Mouse (Mus musculus): ENCODE measurements around the gene Itpkc. TPM values are rescaled to one million over a fixed set of nuclear protein-coding genes. Genes with fewer than 3 reads are reported as not detected.

The Itpkc gene
- polyA plus RNA-seq, 1 experiment from 2014 or later = 8.5 TPM

DNA sequence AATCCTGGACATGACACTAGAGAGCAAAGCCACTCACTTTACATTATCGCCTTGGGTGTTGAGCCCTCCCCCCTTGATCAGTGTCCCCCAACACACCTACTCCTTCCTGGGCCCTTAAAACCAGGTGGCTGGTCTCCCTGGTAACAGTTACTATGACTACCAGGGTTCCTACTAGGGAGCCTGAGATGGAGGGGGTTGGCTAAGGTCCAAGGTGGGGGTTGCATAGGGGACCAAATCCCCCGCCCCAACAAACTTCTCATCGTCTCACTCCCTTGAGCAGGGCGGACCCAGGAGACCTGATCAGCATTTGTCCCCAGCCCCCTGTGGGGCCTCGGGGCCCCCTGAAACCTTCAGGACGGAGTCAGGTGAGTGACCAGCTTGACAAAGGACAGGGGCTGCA is 33.4 kb upstream of the Itpkc start:
- Histone ChIP-seq H3K4me3 (ENCODE audit: low read depth, low read length) (no peak overlapping the region), H3K36me3 (ENCODE audit: control insufficient read depth, insufficient read depth, low read length) (peaks cover 26% of the 10 kb centered on the region; the same call in 1 of the 2 replicates), H3K27me3 (ENCODE audit: control insufficient read depth, insufficient read depth, low read length) (no peaks in the 10 kb centered on the region), H3K9me3 (ENCODE audit: control insufficient read depth, low read depth, low read length) (no peaks in the 10 kb centered on the region), H3K27ac (ENCODE audit: low read length) (no peak overlapping the region), H3K4me2 (replicated peaks; ENCODE audit: low read depth, low read length) (no peak overlapping the region), H3K4me1 (ENCODE audit: control insufficient read depth, insufficient read depth, low read length) (peaks cover 28% of the 10 kb centered on the region), H3K9ac (replicated peaks; ENCODE audit: low read depth, low read length) (no peak overlapping the region)
- ATAC-seq (ENCODE audit: insufficient number of reproducible peaks, insufficient read depth, low FRiP score, low read depth) = no peak
- 75% methylated on average over 6 of the region's 6 CpGs for WGBS

GRCm38 (mm10) chr7:27260856-27261255 is 32.4 kb upstream of the Itpkc start:
- Histone ChIP-seq H3K27me3 (ENCODE audit: control insufficient read depth, insufficient read depth, low read length) (no peaks in the 10 kb centered on the region), H3K4me2 (replicated peaks; ENCODE audit: low read depth, low read length) (no peak overlapping the region), H3K4me1 (ENCODE audit: control insufficient read depth, insufficient read depth, low read length) (peaks cover 28% of the 10 kb centered on the region), H3K27ac (ENCODE audit: low read length) (no peak overlapping the region), H3K9ac (replicated peaks; ENCODE audit: low read depth, low read length) (no peak overlapping the region), H3K4me3 (ENCODE audit: low read depth, low read length) (0 out of 2 replicates have a peak overlapping the region, but pooled peaks have one; percentile 55), H3K36me3 (ENCODE audit: control insufficient read depth, insufficient read depth, low read length) (peaks cover 19% of the 10 kb centered on the region; the same call in 1 of the 2 replicates), H3K9me3 (ENCODE audit: control insufficient read depth, low read depth, low read length) (no peaks in the 10 kb centered on the region)
- WGBS = 77% methylated on average over 7 of the region's 7 CpGs
- ATAC-seq (ENCODE audit: insufficient number of reproducible peaks, insufficient read depth, low FRiP score, low read depth) = no peak

DNA sequence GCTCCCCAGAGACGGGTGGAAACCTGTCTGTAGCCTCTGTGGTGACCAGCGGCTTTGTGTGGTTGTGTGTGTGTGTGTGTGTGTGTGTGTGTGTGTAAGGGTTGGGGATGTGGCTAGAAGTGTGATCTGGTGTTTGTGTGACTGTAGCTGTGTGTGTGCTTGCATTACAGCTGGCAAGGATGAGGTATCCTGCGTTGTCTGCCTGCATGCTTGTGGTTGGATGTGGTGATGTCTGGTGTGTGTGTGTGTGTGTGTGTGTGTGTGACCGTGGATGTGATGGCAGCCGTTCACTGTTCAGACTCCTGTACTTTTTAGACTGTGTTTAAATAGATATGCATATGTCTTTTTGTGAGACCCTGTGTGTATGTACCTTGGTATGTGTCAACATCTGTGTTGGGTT is 31.3 kb upstream of the Itpkc start:
- peak overlapping the region; percentile 55; the same call in 1 of the 2 replicates for H3K27ac ChIP-seq (ENCODE audit: low read length)
- H3K4me1 ChIP-seq (ENCODE audit: control insufficient read depth, insufficient read depth, low read length) = peaks cover 28% of the 10 kb centered on the region
- 20% methylated on average over 5 of the region's 5 CpGs for WGBS
- H3K9me3 ChIP-seq (ENCODE audit: control insufficient read depth, low read depth, low read length) = no peaks in the 10 kb centered on the region
- peaks cover 19% of the 10 kb centered on the region; the same call in 1 of the 2 replicates for H3K36me3 ChIP-seq (ENCODE audit: control insufficient read depth, insufficient read depth, low read length)
- peak overlapping the region; percentile 51 for H3K4me2 ChIP-seq (replicated peaks; ENCODE audit: low read depth, low read length)
- ATAC-seq (ENCODE audit: insufficient number of reproducible peaks, insufficient read depth, low FRiP score, low read depth) = no peak
- peak overlapping the region; percentile 55 for H3K4me3 ChIP-seq (ENCODE audit: low read depth, low read length)
- no peaks in the 10 kb centered on the region for H3K27me3 ChIP-seq (ENCODE audit: control insufficient read depth, insufficient read depth, low read length)
- peak overlapping the region; percentile 75 for H3K9ac ChIP-seq (replicated peaks; ENCODE audit: low read depth, low read length)

DNA sequence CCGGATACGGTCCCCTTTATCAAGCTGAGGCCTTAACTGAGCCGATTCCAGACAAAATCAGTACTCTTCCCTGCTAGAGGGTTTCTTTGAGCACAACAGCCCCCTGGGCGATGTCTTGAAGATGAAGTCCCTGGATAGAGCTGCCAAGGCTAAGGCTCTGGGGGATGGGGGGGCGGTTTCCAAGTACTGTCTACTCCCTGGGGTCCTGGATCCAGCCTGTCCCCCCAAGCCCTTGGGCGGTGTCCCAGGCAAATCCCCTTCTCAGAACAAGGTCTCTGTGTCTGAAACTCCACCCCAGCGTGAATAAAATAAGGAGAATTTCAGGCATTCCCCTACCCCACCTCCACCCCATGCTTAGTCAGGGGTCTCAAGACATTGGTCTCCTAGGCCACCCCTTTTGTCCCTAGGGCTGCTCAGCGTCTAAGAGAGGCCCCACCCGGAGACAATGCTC is 30.8 kb upstream of the Itpkc start:
- no peak; the same call in 1 of the 2 replicates for ATAC-seq (ENCODE audit: insufficient number of reproducible peaks, insufficient read depth, low FRiP score, low read depth)
- WGBS = 3% methylated on average over 9 of the region's 9 CpGs
- H3K4me3 ChIP-seq (ENCODE audit: low read depth, low read length) = peak overlapping the region; percentile 55
- H3K4me2 ChIP-seq (replicated peaks; ENCODE audit: low read depth, low read length) = peak overlapping the region; percentile 51
- H3K9ac ChIP-seq (replicated peaks; ENCODE audit: low read depth, low read length) = peak overlapping the region; percentile 75
- peaks cover 28% of the 10 kb centered on the region for H3K4me1 ChIP-seq (ENCODE audit: control insufficient read depth, insufficient read depth, low read length)
- peaks cover 19% of the 10 kb centered on the region; the same call in 1 of the 2 replicates for H3K36me3 ChIP-seq (ENCODE audit: control insufficient read depth, insufficient read depth, low read length)
- no peaks in the 10 kb centered on the region for H3K9me3 ChIP-seq (ENCODE audit: control insufficient read depth, low read depth, low read length)
- peak overlapping the region; percentile 55 for H3K27ac ChIP-seq (ENCODE audit: low read length)
- no peaks in the 10 kb centered on the region for H3K27me3 ChIP-seq (ENCODE audit: control insufficient read depth, insufficient read depth, low read length)

GRCm38 (mm10) chr7:27258205-27258899 is 29.9 kb upstream of the Itpkc start, which contains the start of gene Numbl:
Numbl (plus strand) TSS chr7:27258433.
- under 1% methylated on average over 45 of the region's 47 CpGs for WGBS
- Histone ChIP-seq H3K4me2 (replicated peaks; ENCODE audit: low read depth, low read length) (peak within 1 kb of the TSS; percentile 51), H3K4me3 (ENCODE audit: low read depth, low read length) (peak within 1 kb of the TSS; percentile 55), H3K27me3 (ENCODE audit: control insufficient read depth, insufficient read depth, low read length) (no peaks in the 10 kb centered on the region), H3K9me3 (ENCODE audit: control insufficient read depth, low read depth, low read length) (no peaks in the 10 kb centered on the region), H3K27ac (ENCODE audit: low read length) (peak within 1 kb of the TSS; percentile 56), H3K4me1 (ENCODE audit: control insufficient read depth, insufficient read depth, low read length) (peaks cover 28% of the 10 kb centered on the region), H3K36me3 (ENCODE audit: control insufficient read depth, insufficient read depth, low read length) (peaks cover 16% of the 10 kb centered on the region; the same call in 1 of the 2 replicates), H3K9ac (replicated peaks; ENCODE audit: low read depth, low read length) (peak within 1 kb of the TSS; percentile 75)
- peak; percentile 84 for ATAC-seq (ENCODE audit: insufficient number of reproducible peaks, insufficient read depth, low FRiP score, low read depth)

DNA sequence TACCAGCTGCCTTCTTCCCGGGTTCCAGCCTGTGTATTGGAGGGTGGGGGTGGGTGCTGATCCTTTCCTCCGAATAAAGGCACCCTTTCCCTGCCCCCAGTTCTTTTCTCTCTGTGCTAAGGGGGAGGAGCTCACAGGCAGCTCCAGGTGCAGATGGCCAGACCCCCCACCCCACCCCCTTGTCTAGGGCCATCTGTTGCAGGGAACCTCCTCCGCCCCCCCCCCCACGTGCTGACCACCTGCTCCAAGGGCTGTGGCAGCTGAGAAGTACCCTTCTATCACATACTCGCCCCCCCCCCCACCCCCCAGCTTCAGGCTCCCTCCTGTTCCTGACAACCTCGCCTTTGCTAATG is 29.4 kb upstream of the Itpkc start:
- H3K9me3 ChIP-seq (ENCODE audit: control insufficient read depth, low read depth, low read length) = no peaks in the 10 kb centered on the region
- peaks cover 12% of the 10 kb centered on the region; the same call in 1 of the 2 replicates for H3K36me3 ChIP-seq (ENCODE audit: control insufficient read depth, insufficient read depth, low read length)
- WGBS = 7% methylated on average over 6 of the region's 6 CpGs
- H3K4me3 ChIP-seq (ENCODE audit: low read depth, low read length) = peak overlapping the region; percentile 55
- H3K27ac ChIP-seq (ENCODE audit: low read length) = peak overlapping the region; percentile 56; the same call in 1 of the 2 replicates
- peak overlapping the region; percentile 51 for H3K4me2 ChIP-seq (replicated peaks; ENCODE audit: low read depth, low read length)
- H3K9ac ChIP-seq (replicated peaks; ENCODE audit: low read depth, low read length) = no peak overlapping the region
- ATAC-seq (ENCODE audit: insufficient number of reproducible peaks, insufficient read depth, low FRiP score, low read depth) = no peak; the same call in 1 of the 2 replicates
- H3K4me1 ChIP-seq (ENCODE audit: control insufficient read depth, insufficient read depth, low read length) = peaks cover 28% of the 10 kb centered on the region
- H3K27me3 ChIP-seq (ENCODE audit: control insufficient read depth, insufficient read depth, low read length) = no peaks in the 10 kb centered on the region

GRCm38 (mm10) chr7:27257046-27257851 is 28.8 kb upstream of the Itpkc start:
- no peak overlapping the region for H3K9ac ChIP-seq (replicated peaks; ENCODE audit: low read depth, low read length)
- no peak for ATAC-seq (ENCODE audit: insufficient number of reproducible peaks, insufficient read depth, low FRiP score, low read depth)
- peak overlapping the region; percentile 56 for H3K27ac ChIP-seq (ENCODE audit: low read length)
- peak overlapping the region; percentile 51 for H3K4me2 ChIP-seq (replicated peaks; ENCODE audit: low read depth, low read length)
- H3K4me3 ChIP-seq (ENCODE audit: low read depth, low read length) = peak overlapping the region; percentile 3; the same call in 1 of the 2 replicates
- no peaks in the 10 kb centered on the region for H3K27me3 ChIP-seq (ENCODE audit: control insufficient read depth, insufficient read depth, low read length)
- 21% methylated on average over 27 of the region's 27 CpGs for WGBS
- H3K36me3 ChIP-seq (ENCODE audit: control insufficient read depth, insufficient read depth, low read length) = peaks cover 6% of the 10 kb centered on the region; the same call in 1 of the 2 replicates
- H3K9me3 ChIP-seq (ENCODE audit: control insufficient read depth, low read depth, low read length) = no peaks in the 10 kb centered on the region
- peaks cover 28% of the 10 kb centered on the region for H3K4me1 ChIP-seq (ENCODE audit: control insufficient read depth, insufficient read depth, low read length)

- H3K27ac ChIP-seq (ENCODE audit: low read length) = no peak overlapping the region
- 0 out of 2 replicates have a peak, but pooled peaks cover 4% of the 10 kb centered on the region for H3K36me3 ChIP-seq (ENCODE audit: control insufficient read depth, insufficient read depth, low read length)
- peaks cover 26% of the 10 kb centered on the region for H3K4me1 ChIP-seq (ENCODE audit: control insufficient read depth, insufficient read depth, low read length)
- no peak overlapping the region for H3K9ac ChIP-seq (replicated peaks; ENCODE audit: low read depth, low read length)
- H3K4me2 ChIP-seq (replicated peaks; ENCODE audit: low read depth, low read length) = no peak overlapping the region
- H3K4me3 ChIP-seq (ENCODE audit: low read depth, low read length) = no peak overlapping the region
- no peak for ATAC-seq (ENCODE audit: insufficient number of reproducible peaks, insufficient read depth, low FRiP score, low read depth)
- H3K9me3 ChIP-seq (ENCODE audit: control insufficient read depth, low read depth, low read length) = no peaks in the 10 kb centered on the region
- H3K27me3 ChIP-seq (ENCODE audit: control insufficient read depth, insufficient read depth, low read length) = no peaks in the 10 kb centered on the region
- WGBS = 66% methylated on average over 3 of the region's 3 CpGs
These were observed 27.3 kb upstream of the Itpkc start for GRCm38 (mm10) chr7:27255721-27256120.
